Mouse (Mus musculus): Measurements from ENCODE around the gene Sirt3. TPM values are rescaled to one million over a fixed set of nuclear protein-coding genes. Genes with fewer than 3 reads are reported as not detected.

Sirt3 gene
- polyA plus RNA-seq, 1 experiment from 2014 or later, result 19.9 TPM

DNA sequence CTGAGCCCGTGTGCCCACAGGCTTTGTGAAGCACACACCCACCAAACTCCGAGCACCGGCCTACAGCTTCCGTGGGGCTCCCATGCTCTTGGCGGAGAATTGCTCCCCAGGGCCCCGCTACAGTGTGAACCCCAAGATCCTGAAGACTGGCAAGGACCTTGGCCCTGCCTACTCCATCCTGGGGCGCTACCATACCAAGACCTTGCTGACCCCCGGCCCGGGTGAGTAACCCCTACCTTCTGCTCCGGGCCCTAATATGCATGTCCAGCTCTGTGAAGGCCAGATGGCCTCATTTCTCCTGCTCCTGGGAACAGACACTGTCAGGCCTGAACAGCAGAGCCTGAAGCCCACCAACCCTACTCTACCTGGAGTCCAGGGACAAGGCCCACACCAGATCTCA, 33.5 kb downstream of the Sirt3 start:
- WGBS, result 86% methylated on average over 10 of the region's 10 CpGs
- DNase-seq (ENCODE audit: low spot score), result no peak
- no peak overlapping the region for H3K27ac ChIP-seq (ENCODE audit: low read depth, low read length)

DNA sequence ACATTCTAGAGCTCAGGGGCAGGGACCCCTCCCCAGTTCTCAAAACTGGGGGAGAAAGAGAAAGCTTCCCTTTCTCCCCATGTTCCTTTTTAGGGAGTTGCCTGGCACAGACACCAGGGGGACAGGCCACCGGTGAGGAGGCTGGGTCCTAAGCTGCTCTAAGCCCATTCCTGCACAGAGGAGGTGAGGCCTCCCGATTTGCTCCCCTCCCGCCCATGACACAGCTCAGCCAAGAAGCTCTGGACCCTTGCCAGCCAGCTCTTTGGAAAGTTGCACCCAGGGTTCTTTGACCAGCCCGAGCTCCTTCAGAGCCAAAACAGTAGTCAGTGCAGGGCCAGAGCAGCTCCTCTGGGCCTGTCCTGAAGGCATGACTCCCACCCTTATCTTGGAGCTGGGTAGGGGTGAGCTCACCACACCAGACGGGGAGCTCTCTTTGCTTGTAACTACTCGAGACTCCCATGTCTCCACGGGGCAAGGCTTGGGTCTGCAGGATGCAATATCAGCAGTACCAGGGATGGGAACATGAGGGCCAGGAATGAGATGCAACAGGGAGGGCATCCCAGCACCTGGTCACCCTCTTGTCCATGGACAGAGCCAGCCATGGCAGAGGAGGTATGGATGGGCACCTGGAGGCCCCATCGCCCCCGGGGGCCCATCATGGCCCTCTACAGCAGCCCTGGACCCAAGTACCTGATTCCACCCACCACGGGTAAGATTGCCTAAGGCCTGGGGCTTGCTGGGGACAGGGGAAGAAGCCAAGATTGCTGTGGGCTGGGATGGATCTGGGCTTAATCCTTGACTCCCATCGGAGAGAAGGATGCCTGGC, 34.1 kb downstream of the Sirt3 start, which contains the start of gene Odf3:
Odf3 (plus strand) TSS at position 51 of the 826 bp plus-strand sequence.
- H3K27ac ChIP-seq (ENCODE audit: low read depth, low read length), result no peak within 1 kb of the TSS
- H3K4me3 ChIP-seq (ENCODE audit: low read depth, low read length), result no peak within 1 kb of the TSS
- H3K4me1 ChIP-seq (replicated peaks; ENCODE audit: control insufficient read depth, insufficient read depth, low read length), result no peaks in the 10 kb centered on the region
- H3K9me3 ChIP-seq (ENCODE audit: control insufficient read depth, low read length), result no peaks in the 10 kb centered on the region
- H3K36me3 ChIP-seq (ENCODE audit: control insufficient read depth, insufficient read depth, low read length), result peaks cover 11% of the 10 kb centered on the region; the same call in 1 of the 2 replicates
- ATAC-seq (replicated peaks; ENCODE audit: low FRiP score) (no peak), DNase-seq (ENCODE audit: low spot score) (no peak)
- H3K27me3 ChIP-seq (replicated peaks; ENCODE audit: control insufficient read depth, insufficient read depth, low read length), result peaks cover 9% of the 10 kb centered on the region
- 59% methylated on average over 11 of the region's 11 CpGs for WGBS
- H3K9ac ChIP-seq (ENCODE audit: low read depth, low read length), result no peak within 1 kb of the TSS
- no peak within 1 kb of the TSS for H3K4me2 ChIP-seq

More for the DNA sequence above, 33.5 kb downstream of the Sirt3 start:
- Histone ChIP-seq H3K27me3 (replicated peaks; ENCODE audit: control insufficient read depth, insufficient read depth, low read length) (peaks cover 5% of the 10 kb centered on the region; the same call in 1 of the 2 replicates), H3K4me2 (no peak overlapping the region), H3K4me3 (ENCODE audit: low read depth, low read length) (no peak overlapping the region), H3K9ac (ENCODE audit: low read depth, low read length) (no peak overlapping the region), H3K4me1 (replicated peaks; ENCODE audit: control insufficient read depth, insufficient read depth, low read length) (peaks cover 4% of the 10 kb centered on the region; the same call in 1 of the 2 replicates), H3K36me3 (ENCODE audit: control insufficient read depth, insufficient read depth, low read length) (peaks cover 17% of the 10 kb centered on the region), H3K9me3 (ENCODE audit: control insufficient read depth, low read length) (no peaks in the 10 kb centered on the region)
- ATAC-seq (replicated peaks; ENCODE audit: low FRiP score), result no peak

DNA sequence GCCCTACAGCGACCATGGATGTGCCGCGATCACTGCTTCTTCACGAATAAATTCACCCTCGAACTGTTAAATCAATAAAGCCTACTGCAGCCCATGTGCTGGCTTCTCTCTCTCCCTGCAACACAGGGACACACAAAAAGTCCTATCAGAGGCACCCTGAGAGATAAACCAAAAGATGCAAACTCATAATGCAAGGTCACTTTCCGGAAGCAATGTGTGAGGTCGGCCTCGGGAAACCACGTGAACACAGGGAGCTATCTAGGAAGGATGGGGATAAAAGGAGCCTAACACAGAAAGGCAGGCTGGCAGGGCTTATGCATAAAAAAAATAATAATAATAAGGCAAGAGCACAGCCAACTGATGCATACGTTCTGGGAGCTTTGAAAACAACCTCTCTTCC, 35.4 kb downstream of the Sirt3 start:
- H3K4me2 ChIP-seq, result no peak overlapping the region
- no peaks in the 10 kb centered on the region for H3K9me3 ChIP-seq (ENCODE audit: control insufficient read depth, low read length)
- H3K36me3 ChIP-seq (ENCODE audit: control insufficient read depth, insufficient read depth, low read length), result no peaks in the 10 kb centered on the region
- no peak overlapping the region for H3K27ac ChIP-seq (ENCODE audit: low read depth, low read length)
- no peak for ATAC-seq (replicated peaks; ENCODE audit: low FRiP score)
- WGBS, result 75% methylated on average over 10 of the region's 10 CpGs
- H3K27me3 ChIP-seq (replicated peaks; ENCODE audit: control insufficient read depth, insufficient read depth, low read length), result peaks cover 19% of the 10 kb centered on the region
- DNase-seq (ENCODE audit: low spot score), result no peak
- H3K9ac ChIP-seq (ENCODE audit: low read depth, low read length), result no peak overlapping the region
- H3K4me3 ChIP-seq (ENCODE audit: low read depth, low read length), result no peak overlapping the region
- no peaks in the 10 kb centered on the region for H3K4me1 ChIP-seq (replicated peaks; ENCODE audit: control insufficient read depth, insufficient read depth, low read length)

DNA sequence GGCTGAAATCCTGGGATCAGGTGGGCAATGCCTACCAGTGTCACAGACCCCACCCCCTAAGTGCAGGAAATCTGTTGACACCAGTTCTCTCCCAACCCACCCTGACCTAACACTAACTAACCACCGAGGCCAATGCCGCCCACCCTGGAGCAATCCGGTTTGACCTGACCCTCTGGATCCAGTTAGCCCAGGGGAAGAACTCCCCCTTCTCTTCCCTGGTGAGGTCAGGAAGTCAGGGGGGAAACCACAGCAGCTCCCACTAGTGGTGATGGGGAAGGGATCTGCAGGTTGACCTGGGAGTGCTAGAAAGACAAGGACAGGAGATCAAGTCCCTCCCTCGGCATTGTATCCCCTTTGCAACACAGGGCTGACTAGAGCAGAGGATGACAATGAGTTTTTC, 36.4 kb downstream of the Sirt3 start:
- Histone ChIP-seq H3K27me3 (replicated peaks; ENCODE audit: control insufficient read depth, insufficient read depth, low read length) (peaks cover 29% of the 10 kb centered on the region), H3K4me2 (no peak overlapping the region), H3K4me1 (replicated peaks; ENCODE audit: control insufficient read depth, insufficient read depth, low read length) (no peaks in the 10 kb centered on the region), H3K9me3 (ENCODE audit: control insufficient read depth, low read length) (no peaks in the 10 kb centered on the region), H3K9ac (ENCODE audit: low read depth, low read length) (no peak overlapping the region), H3K27ac (ENCODE audit: low read depth, low read length) (no peak overlapping the region), H3K36me3 (ENCODE audit: control insufficient read depth, insufficient read depth, low read length) (no peaks in the 10 kb centered on the region), H3K4me3 (ENCODE audit: low read depth, low read length) (no peak overlapping the region)
- WGBS, result 62% methylated on average over 4 of the region's 4 CpGs
- no peak for ATAC-seq (replicated peaks; ENCODE audit: low FRiP score)
- DNase-seq (ENCODE audit: low spot score), result no peak

DNA sequence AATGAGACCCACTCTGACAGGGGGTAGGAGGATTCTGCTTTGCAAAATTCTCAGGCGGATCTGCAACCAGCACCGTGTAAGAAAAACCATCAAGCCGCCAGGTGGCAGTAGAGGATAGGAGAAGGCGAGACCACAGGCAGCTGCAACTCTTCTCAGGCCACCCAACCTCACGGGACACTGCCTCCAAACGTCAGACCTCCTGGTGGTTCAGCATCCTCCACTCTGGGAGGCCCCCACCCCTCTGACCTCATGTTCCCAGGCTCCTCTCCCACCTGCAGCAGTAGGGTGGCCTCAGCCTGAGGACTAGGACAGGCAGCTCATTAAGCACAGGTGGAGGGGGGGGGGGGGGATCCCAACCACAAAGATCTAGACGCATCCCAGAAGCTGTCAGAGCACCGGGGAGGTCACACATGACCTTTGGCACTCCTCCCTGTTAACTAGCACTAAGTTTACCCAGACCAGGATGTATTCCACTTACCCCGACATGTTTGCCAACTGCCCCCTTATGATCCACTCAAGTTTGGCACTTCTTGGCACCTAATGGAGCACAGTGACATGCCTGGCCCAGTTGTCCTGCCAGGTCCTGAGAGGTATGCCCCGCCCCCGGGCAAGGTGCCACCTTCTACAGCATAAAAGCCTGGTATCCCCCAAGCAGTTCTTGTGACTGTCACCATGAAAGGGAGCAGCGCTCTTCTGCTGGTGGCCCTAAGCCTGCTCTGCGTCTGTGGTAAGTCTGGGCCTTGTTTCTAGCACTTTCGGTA, 37.0 kb downstream of the Sirt3 start, which contains the start of gene Scgb1c1:
Scgb1c1 (plus strand) TSS at position 643 of the 761 bp plus-strand sequence.
- H3K9me3 ChIP-seq (ENCODE audit: control insufficient read depth, low read length), result no peaks in the 10 kb centered on the region
- DNase-seq (ENCODE audit: low spot score) (peak; percentile 89), ATAC-seq (replicated peaks; ENCODE audit: low FRiP score) (peak; percentile 72)
- no peak within 1 kb of the TSS for H3K4me3 ChIP-seq (ENCODE audit: low read depth, low read length)
- no peak within 1 kb of the TSS for H3K27ac ChIP-seq (ENCODE audit: low read depth, low read length)
- no peak within 1 kb of the TSS for H3K9ac ChIP-seq (ENCODE audit: low read depth, low read length)
- no peaks in the 10 kb centered on the region for H3K4me1 ChIP-seq (replicated peaks; ENCODE audit: control insufficient read depth, insufficient read depth, low read length)
- WGBS, result 32% methylated on average over 14 of the region's 14 CpGs
- H3K36me3 ChIP-seq (ENCODE audit: control insufficient read depth, insufficient read depth, low read length), result no peaks in the 10 kb centered on the region
- peaks cover 35% of the 10 kb centered on the region for H3K27me3 ChIP-seq (replicated peaks; ENCODE audit: control insufficient read depth, insufficient read depth, low read length)
- no peak within 1 kb of the TSS for H3K4me2 ChIP-seq

- H3K4me2 ChIP-seq, result no peak overlapping the region
- WGBS, result 66% methylated on average over 7 of the region's 7 CpGs
- H3K4me1 ChIP-seq (replicated peaks; ENCODE audit: control insufficient read depth, insufficient read depth, low read length), result no peaks in the 10 kb centered on the region
- DNase-seq (ENCODE audit: low spot score) (no peak), ATAC-seq (replicated peaks; ENCODE audit: low FRiP score) (no peak)
- H3K9me3 ChIP-seq (ENCODE audit: control insufficient read depth, low read length), result no peaks in the 10 kb centered on the region
- no peak overlapping the region for H3K9ac ChIP-seq (ENCODE audit: low read depth, low read length)
- peaks cover 39% of the 10 kb centered on the region for H3K27me3 ChIP-seq (replicated peaks; ENCODE audit: control insufficient read depth, insufficient read depth, low read length)
- H3K27ac ChIP-seq (ENCODE audit: low read depth, low read length), result no peak overlapping the region
- H3K36me3 ChIP-seq (ENCODE audit: control insufficient read depth, insufficient read depth, low read length), result no peaks in the 10 kb centered on the region
- H3K4me3 ChIP-seq (ENCODE audit: low read depth, low read length), result no peak overlapping the region
These were observed 38.3 kb downstream of the Sirt3 start for GRCm38 (mm10) chr7:140843806-140844205.

GRCm38 (mm10) chr7:140840750-140841735, 41.1 kb downstream of the Sirt3 start:
- DNase-seq (ENCODE audit: low spot score), result no peak
- peaks cover 39% of the 10 kb centered on the region for H3K27me3 ChIP-seq (replicated peaks; ENCODE audit: control insufficient read depth, insufficient read depth, low read length)

DNA sequence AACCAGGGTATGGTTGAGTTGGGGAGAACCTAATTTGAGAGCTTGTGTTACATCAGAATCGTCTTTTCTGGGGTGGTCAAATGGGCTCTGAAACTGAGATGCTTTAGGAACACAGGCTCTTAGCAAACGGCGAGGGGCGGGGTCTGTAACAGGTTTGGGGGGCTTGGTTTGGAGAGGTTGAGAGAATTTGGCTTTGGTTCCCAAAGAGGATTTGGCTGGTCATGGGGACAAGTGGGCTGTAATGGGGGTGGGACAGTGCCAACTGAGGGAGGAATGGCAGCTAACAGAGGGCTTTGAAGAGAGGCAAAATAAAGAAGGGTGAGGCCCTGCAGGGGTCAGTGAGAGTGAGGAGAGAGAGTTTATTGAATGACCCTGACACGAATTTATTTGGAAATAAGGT, 42.6 kb downstream of the Sirt3 start:
- H3K9me3 ChIP-seq (ENCODE audit: control insufficient read depth, low read length), result no peaks in the 10 kb centered on the region
- DNase-seq (ENCODE audit: low spot score) (peak; percentile 20), ATAC-seq (replicated peaks; ENCODE audit: low FRiP score) (no peak)
- H3K4me1 ChIP-seq (replicated peaks; ENCODE audit: control insufficient read depth, insufficient read depth, low read length), result no peaks in the 10 kb centered on the region; the same call in 1 of the 2 replicates
- WGBS, result 57% methylated on average over 5 of the region's 5 CpGs
- H3K27me3 ChIP-seq (replicated peaks; ENCODE audit: control insufficient read depth, insufficient read depth, low read length), result peaks cover 39% of the 10 kb centered on the region
- no peak overlapping the region for H3K27ac ChIP-seq (ENCODE audit: low read depth, low read length)
- no peak overlapping the region for H3K9ac ChIP-seq (ENCODE audit: low read depth, low read length)
- no peak overlapping the region for H3K4me2 ChIP-seq
- no peaks in the 10 kb centered on the region for H3K36me3 ChIP-seq (ENCODE audit: control insufficient read depth, insufficient read depth, low read length)
- H3K4me3 ChIP-seq (ENCODE audit: low read depth, low read length), result no peak overlapping the region

More at GRCm38 (mm10) chr7:140840750-140841735, 41.1 kb downstream of the Sirt3 start:
- no peaks in the 10 kb centered on the region for H3K9me3 ChIP-seq (ENCODE audit: control insufficient read depth, low read length)
- ATAC-seq (replicated peaks; ENCODE audit: low FRiP score), result no peak
- no peak overlapping the region for H3K4me3 ChIP-seq (ENCODE audit: low read depth, low read length)
- H3K36me3 ChIP-seq (ENCODE audit: control insufficient read depth, insufficient read depth, low read length), result no peaks in the 10 kb centered on the region
- H3K27ac ChIP-seq (ENCODE audit: low read depth, low read length), result no peak overlapping the region
- 36% methylated on average over 19 of the region's 19 CpGs for WGBS
- H3K9ac ChIP-seq (ENCODE audit: low read depth, low read length), result no peak overlapping the region
- no peaks in the 10 kb centered on the region for H3K4me1 ChIP-seq (replicated peaks; ENCODE audit: control insufficient read depth, insufficient read depth, low read length)
- no peak overlapping the region for H3K4me2 ChIP-seq
